Mouse (Mus musculus) urinary bladder, adult 18-20 months (tissue): ENCODE data around the gene Zar1l.
"Not testable (repeated sequence)": the region's sequence is repeated elsewhere in the genome, so short reads cannot be mapped to it uniquely, and the experiment has no call there.

Experiments used
- DNase-seq, 2 experiments: peaks; one replicate each; pipeline ENCODE4 v3.0.0; 2022; ENCODE audit warnings: low spot score in 2 of 2, mixed read lengths in 2 of 2

Gene Zar1l

DNA sequence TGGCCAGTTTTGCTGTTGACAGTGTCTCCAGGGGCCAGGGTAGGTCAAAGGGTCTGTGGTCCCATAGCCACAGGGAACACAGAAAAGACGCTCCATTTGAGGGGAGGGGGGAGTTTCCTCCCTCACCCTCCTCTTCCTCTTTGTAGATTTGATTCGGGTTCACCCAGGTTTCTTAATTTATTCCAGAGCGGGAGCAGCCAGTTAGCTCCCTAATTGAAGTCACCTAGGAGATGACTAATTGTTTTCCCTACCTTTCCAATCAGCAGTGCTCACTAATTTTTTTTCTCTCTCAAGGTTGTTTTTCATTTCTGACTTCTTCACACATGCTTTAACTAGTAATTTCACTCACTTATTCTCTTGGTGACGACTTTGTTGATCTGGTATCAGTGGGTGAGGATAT lies at the start of gene Zar1l:
Zar1l (minus strand) TSS at position 101 of the 400 bp plus-strand sequence.
- DNase-seq, result no peak

- DNase-seq, result no peak
Measured at GRCm38 (mm10) chr5:150566971-150567370, 49.0 kb upstream of the Zar1l start.

- DNase-seq, result no peak
Measured at GRCm38 (mm10) chr5:150566226-150566625, 48.3 kb upstream of the Zar1l start.

- DNase-seq, result no peak
Measured at GRCm38 (mm10) chr5:150564426-150564825, 46.5 kb upstream of the Zar1l start.

DNA sequence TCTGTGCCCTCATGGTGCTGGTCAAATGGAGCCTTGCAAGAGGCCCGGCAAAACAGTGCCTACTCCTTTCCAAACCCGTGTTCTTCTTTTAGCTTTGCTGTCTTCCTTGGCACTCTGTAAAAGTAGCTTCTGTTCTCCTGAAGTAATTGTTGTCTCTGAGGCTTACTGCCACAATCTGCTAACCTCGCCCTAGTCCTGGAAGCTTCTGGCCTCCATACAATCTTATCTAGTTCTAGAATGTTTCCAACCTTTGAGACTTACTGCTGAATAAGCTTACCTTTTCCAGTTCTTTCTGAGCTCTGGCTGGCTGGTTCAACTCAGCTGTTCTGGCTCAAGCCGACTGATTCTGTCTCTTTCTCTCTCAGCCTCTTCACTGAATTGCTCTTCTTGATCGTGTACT lies 43.8 kb upstream of the Zar1l start:
- DNase-seq, result no peak

GRCm38 (mm10) chr5:150561376-150561775 lies 43.4 kb upstream of the Zar1l start:
- no peak for DNase-seq

DNA sequence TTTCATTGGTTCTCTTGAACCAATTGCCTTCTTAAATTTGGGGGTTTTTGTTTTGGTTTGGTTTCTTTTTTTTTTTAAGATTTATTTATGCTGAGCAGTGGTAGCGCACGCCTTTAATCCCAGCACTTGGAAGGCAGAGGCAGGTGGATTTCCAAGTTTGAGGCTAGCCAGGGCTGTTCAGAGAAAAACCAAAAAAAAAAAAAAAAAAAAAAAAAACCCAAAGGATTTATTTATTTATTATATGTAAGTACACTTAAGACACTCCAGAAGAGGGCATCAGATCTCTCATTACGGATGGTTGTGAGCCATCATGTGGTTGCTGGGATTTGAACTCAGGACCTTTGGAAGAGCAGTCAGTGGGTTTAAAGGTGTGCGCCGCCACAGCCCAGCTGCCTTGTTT lies 42.9 kb upstream of the Zar1l start:
- DNase-seq, result no peak

GRCm38 (mm10) chr5:150559519-150560103 lies 41.6 kb upstream of the Zar1l start:
- no peak for DNase-seq

- DNase-seq, result no peak
Measured at GRCm38 (mm10) chr5:150551637-150552036, 33.7 kb upstream of the Zar1l start.

GRCm38 (mm10) chr5:150543184-150543583 lies 25.2 kb upstream of the Zar1l start:
- DNase-seq, result no peak

GRCm38 (mm10) chr5:150541302-150541701 lies 23.3 kb upstream of the Zar1l start:
- DNase-seq, result no peak

DNA sequence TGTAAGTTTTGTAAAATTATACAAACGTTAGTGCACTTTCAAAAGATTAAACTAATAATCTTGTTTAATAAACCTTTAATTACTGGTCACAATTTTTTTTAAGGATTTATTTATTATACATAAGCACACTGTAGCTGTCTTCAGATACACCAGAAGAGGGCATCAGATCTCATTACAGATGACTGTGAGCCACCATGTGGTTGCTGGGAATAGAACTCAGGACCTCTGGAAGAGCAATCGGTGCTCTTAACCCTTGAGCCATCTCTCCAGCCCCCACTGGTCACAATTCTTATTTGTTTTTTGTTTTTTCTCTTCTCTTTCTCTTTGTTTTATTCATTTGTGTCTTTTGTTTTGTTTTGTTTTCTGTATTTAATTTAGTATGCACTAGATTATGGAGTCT lies 7.3 kb upstream of the Zar1l start:
- DNase-seq, result no peak

DNA sequence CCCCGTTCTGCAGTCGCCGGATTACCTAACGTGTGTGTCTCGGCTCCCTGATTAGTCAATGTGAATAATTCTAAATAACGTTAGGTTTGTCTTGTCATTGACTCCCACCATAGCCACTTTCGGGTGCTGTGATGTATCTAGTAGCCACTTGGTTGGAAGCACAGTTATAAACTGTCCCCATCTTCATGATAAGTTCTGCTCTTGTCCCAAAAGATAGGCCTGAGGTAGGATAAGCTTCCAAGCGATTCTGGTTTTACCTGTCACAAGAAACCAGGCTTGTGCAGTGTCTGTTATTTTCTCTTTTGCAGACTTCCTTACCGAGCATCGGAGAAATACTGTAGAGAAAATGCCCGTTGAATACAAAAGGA lies 4.9 kb upstream of the Zar1l start:
- no peak for DNase-seq

DNA sequence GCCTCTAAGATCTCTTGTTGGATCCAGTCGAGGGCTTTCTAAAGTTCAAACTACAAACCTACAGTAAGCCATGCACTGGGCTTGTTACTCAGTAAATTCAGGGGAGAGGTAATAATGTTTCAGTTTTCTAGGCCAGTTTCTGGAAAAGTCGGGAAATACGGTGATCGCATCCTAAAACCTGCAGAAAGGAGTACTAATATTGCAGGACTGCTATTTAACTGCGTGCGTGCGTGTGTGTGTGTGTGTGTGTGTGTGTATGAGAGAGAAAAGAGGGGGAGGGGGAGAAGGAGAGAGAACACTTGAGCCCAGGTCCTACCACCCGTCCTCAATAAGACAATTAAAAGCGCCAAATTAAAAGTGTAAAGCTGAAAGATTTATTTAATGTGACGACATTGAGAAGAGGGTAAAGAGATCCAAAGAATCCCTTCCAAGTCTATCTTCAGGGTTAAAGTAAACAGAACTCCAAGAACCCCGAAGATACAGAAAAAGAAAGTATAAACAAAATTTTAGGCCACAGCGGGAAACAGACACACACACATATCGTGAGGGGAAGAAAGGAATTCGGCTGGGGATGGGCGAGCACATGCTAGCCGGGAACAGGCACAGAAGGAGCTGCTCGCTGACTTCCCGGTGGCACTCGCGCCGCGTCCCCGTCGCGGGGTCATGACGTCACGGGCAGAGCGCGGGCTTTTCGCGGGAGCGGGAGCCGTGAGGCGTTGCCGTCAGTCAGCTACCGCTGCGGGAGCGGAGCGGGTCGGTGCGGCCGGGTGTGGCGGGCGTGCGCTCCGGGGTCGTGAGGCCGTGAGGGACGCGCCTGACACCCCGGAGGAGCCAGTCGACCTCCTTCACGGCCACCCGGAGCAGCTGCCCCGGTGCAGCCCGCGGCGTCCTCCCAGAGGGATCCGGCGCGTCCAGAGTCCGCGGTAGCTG lies 4.2 kb upstream of the Zar1l start, which contains the start of gene Brca2:
Brca2 (plus strand) TSS at position 694 of the 930 bp plus-strand sequence.
- DNase-seq, result peak; percentile 83 to 92

DNA sequence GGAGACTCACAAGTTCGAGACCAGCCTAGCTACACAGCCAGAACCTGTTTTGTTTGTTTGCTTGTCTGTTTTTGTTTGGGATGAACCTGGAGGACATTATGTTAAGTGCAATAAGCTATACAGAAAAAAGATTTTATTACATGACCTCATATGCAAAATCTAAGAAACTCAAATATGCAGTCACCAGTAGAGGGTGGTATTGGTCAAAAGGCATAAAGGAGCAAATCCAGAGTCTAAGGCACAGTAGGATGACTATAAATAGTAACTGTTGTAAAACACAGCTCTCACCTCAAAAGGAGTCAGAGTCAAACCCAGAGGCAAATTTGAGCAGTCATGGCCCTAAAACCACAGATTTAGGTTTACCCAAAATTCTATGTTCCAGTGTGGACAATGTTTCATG lies 1.6 kb upstream of the Zar1l start:
- no peak for DNase-seq

DNA sequence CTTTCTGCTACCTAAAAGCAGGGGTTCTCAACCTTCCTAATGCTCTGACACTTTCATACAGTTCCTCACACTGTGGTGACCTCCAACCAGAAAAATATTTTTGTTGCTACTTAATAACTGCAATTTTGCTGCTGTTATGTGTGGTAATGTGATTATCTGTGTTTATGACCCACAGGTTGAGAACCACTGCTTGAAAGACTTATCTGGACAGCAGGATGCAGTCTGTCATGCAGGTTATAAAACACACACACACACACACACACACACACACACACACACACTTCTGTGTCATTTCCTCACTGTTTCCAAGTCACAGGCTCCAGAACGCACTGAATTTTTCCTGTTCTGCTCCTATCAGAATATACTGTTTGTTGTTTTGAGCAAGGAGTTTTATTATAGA lies 3.9 kb downstream of the Zar1l start:
- no peak for DNase-seq

DNA sequence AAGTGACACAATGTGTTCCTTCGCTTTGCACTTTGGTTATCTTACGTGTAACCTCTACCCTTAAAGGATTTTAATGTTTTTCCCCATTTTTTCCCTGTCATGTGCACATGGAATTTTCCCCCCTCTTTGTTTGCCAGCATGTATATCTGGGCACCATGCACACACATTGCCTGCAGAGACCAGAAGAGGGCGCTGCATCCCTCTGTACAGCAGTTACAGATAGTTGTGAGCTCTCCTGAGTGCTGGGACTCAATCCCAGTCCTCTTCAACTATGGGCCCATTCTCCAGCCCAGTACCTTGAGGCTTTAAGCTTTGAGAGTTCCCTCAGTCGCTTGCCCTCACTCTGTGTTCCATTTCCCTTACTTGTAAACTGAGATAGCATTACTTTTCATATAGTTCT lies 4.7 kb downstream of the Zar1l start:
- no peak for DNase-seq

- no peak for DNase-seq
Measured at GRCm38 (mm10) chr5:150510451-150511225, 7.3 kb downstream of the Zar1l start.

- DNase-seq, result no peak
Measured at GRCm38 (mm10) chr5:150495792-150496191, 22.2 kb downstream of the Zar1l start.

DNA sequence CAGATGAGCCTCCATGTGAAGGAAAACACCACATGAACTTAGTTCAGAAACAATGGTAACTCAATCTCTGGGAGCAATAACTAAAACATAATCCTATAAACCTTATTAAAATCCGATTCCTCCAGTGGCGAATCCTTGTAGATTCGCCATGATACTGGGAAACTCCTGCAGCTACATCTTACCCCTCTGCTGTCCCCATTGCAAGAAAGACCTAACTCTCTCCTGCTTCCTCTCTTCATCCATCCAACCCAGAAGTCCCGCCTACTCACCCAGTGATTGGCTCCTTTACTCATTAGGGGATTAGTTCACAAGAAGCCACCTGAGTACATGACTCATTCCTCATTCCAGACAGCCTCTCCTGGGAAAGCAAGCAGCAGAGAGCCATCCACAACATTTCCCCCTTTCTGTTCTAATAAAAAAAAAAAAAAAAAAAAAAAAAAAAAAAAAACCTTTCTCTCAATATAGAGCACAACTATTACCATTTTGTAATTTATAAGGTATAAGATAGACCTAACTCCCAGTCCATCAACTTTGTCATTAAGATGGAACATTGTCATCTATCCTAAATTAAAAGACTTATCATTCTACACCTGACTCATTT lies 26.3 kb downstream of the Zar1l start:
- not testable (repeated sequence) for DNase-seq

DNA sequence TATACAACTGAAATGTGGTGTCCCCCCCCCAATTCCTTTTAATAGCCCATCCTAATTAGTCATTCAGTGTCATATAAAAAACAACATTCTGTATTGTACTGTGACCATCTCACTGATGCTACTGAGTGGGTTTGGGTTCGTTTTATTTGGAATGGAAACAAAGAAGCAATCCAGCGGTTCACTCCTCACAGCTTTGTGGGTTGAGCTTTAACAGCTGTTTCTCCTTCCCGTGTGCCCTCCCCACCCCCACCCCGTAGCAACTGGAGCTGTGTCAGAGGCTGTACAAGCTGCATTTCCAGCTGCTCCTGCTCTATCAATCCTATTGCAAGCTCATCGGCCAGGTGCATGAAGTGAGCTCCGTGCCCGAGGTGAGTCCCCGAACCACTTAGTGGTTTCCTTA lies 27.1 kb downstream of the Zar1l start:
- DNase-seq, result no peak

DNA sequence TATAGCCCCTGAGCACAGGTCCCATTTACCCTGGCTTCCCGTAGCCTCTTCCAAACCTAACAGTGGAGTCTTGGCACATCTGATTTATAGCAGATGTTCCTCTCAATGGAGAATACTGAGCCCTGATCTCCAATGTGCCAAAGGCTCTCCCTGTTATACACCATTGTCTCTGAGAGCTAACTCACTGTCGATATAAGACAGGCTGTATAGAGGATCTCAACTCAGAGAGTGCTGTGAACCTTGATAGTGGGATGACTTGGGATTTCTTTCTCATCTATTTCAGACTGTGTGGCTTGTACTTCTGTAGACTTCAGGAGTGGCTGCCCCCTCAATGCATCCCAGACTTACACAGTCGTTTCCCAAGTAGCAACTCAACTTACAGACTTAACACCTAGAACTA lies 27.7 kb downstream of the Zar1l start:
- no peak for DNase-seq
